Mouse (Mus musculus) C2C12 (cell line): ENCODE results near the gene Snap25. TPM values are rescaled to one million over a fixed set of nuclear protein-coding genes. Genes with fewer than 3 reads are reported as not detected.

ENCODE experiments used
- H3K27me3 ChIP-seq: one replicate; pipeline ENCODE4 v1.6.1; 2011; ENCODE audit not compliant: control insufficient read depth, insufficient read depth, insufficient read length
- H3K36me3 ChIP-seq: one replicate; pipeline ENCODE4 v1.6.1; 2011; ENCODE audit not compliant: control insufficient read depth, insufficient read depth
- H3K4me3 ChIP-seq: one replicate; pipeline ENCODE4 v1.5.1; 2011; ENCODE audit warnings: mild to moderate bottlenecking, control low read depth; ENCODE audit not compliant: poor library complexity, insufficient read depth, severe bottlenecking
- H3K79me2 ChIP-seq: one replicate; pipeline ENCODE4 v1.6.1; 2011; ENCODE audit not compliant: control insufficient read depth, insufficient read depth
- H3K79me3 ChIP-seq: one replicate; pipeline ENCODE4 v1.6.1; 2011; ENCODE audit warnings: low read depth, control low read depth
- H3ac ChIP-seq: one replicate; pipeline ENCODE3; 2011; ENCODE audit warnings: low read depth; ENCODE audit not compliant: control insufficient read depth, insufficient read length
- CEBPB ChIP-seq: IDR thresholded peaks from one replicate; pipeline ENCODE4 v1.6.1; 2011; ENCODE audit warnings: low read depth, mild to moderate bottlenecking, control low read depth, moderate library complexity
- CTCF ChIP-seq: IDR thresholded peaks from one replicate; pipeline ENCODE4 v1.5.1; 2011; ENCODE audit not compliant: control insufficient read depth, insufficient read depth, insufficient read length
- FOSL1 ChIP-seq: IDR thresholded peaks from one replicate; pipeline ENCODE4 v1.8.0; 2011; ENCODE audit warnings: mild to moderate bottlenecking, low read length; ENCODE audit not compliant: poor library complexity, insufficient read depth, severe bottlenecking
- MAX ChIP-seq: IDR thresholded peaks from one replicate; pipeline ENCODE4 v1.6.1; 2011; ENCODE audit warnings: mild to moderate bottlenecking, control low read depth
- MYOD1 ChIP-seq: IDR thresholded peaks from one replicate; pipeline ENCODE4 v1.6.1; 2011; ENCODE audit warnings: low read depth; ENCODE audit not compliant: control insufficient read depth, insufficient read length
- MYOG ChIP-seq: IDR thresholded peaks from one replicate; pipeline ENCODE4 v1.6.1; 2011; ENCODE audit not compliant: control insufficient read depth, insufficient read length; ENCODE audit errors: extremely low read depth
- USF1 ChIP-seq: IDR thresholded peaks from one replicate; pipeline ENCODE4 v1.6.1; 2011; ENCODE audit warnings: low read depth, mild to moderate bottlenecking, control low read depth, moderate library complexity
- polyA plus RNA-seq: library from polyadenylated mRNA; unstranded; fragments of >200 nt; fragmentation: generic; extraction: Trizol; gene quantifications from one replicate; pipeline ENCODE4 v1.2.1, GENCODE M21; 2012; ENCODE audit warnings: missing spikeins

Snap25 gene
- polyA plus RNA-seq, 1 experiment, result not detected

DNA sequence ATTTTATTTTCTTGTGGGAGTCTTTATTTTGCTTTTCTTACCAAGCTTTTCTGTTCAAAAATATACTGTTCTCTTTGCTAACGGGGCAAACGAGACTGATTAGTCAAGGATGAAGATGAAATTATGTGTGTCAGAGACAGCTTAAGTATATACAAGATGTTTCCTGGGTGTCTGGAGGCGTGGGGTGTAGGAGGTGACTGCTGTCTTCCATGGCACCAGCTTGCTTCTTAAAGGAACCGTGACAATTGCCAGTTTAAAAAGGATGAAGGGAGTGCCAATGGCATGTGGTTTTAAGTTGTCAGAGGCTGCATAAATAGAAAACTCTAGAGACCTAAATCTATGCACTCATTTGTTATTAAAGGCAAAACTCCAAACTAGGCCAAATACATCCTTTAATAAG, 75.1 kb downstream of the Snap25 start:
- TF ChIP-seq CEBPB, result no peak
- TF ChIP-seq MYOG, result no peak
- no peak for TF ChIP-seq USF1
- TF ChIP-seq MAX, result no peak
- no peak for TF ChIP-seq CTCF
- no peak for TF ChIP-seq MYOD1
- Histone ChIP-seq H3K4me3 (no peak overlapping the region), H3K27me3 (no peaks in the 10 kb centered on the region), H3ac (no peak overlapping the region), H3K79me2 (no peaks in the 10 kb centered on the region), H3K79me3 (no peaks in the 10 kb centered on the region), H3K36me3 (no peaks in the 10 kb centered on the region)

DNA sequence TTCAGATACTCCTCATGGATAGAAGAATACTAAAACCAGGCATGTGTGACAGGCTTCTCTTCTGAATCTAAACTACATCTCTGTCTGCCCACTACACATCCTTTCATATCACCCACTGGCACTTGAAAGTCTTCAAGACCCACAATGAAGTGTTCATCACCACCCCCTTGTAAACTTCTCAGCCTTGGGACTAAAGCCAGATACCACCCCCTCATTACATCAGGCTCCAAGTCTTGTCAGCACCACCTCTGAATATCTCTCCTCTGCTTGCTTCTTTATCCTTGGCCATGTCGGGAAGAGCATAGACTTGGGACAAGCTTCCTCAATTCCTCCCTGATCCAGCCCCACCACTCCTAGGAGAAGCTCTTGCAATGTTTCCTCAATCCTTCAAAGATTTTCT, 83.3 kb downstream of the Snap25 start:
- no peak for TF ChIP-seq USF1
- TF ChIP-seq FOSL1, result no peak
- TF ChIP-seq MYOG, result no peak
- no peak for TF ChIP-seq CEBPB
- TF ChIP-seq CTCF, result no peak
- TF ChIP-seq MAX, result no peak
- no peak for TF ChIP-seq MYOD1
- H3K27me3 ChIP-seq, result no peaks in the 10 kb centered on the region
- no peaks in the 10 kb centered on the region for H3K79me3 ChIP-seq

DNA sequence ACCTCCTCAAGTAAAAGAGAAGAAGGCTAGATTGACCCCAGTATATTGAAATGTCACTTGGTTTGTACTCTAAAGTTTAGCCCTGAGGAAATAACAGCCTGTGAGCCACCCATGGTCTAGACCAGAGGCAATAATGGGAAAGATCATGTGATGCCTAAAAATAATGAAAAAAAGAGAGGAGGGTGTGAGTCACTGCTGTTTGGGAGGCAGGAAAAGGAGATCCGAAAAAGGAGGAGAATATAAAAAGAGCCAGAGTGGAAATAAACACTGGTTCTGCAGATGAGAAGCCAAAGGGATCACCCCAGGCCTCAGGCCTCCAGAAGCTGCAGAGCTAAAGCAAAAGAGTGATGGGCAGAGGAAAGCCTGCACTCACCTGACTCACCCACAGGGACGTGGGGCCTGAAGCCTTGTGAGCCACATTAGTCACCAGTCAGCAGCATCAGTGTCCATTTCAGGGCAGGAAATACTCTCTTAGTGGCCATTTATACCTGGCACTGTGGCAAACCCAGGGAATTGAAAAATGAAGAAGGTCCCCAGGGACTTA, 85.7 kb downstream of the Snap25 start:
- H3K4me3 ChIP-seq, result no peak overlapping the region
- TF ChIP-seq MYOG, result no peak
- no peak for TF ChIP-seq CTCF
- H3K79me2 ChIP-seq, result no peaks in the 10 kb centered on the region
- no peaks in the 10 kb centered on the region for H3K36me3 ChIP-seq
- H3K79me3 ChIP-seq, result no peaks in the 10 kb centered on the region
- no peak overlapping the region for H3ac ChIP-seq
- no peaks in the 10 kb centered on the region for H3K27me3 ChIP-seq

More for the DNA sequence above, 83.3 kb downstream of the Snap25 start:
- Histone ChIP-seq H3K79me2 (no peaks in the 10 kb centered on the region), H3K4me3 (no peak overlapping the region), H3K36me3 (no peaks in the 10 kb centered on the region), H3ac (no peak overlapping the region)

DNA sequence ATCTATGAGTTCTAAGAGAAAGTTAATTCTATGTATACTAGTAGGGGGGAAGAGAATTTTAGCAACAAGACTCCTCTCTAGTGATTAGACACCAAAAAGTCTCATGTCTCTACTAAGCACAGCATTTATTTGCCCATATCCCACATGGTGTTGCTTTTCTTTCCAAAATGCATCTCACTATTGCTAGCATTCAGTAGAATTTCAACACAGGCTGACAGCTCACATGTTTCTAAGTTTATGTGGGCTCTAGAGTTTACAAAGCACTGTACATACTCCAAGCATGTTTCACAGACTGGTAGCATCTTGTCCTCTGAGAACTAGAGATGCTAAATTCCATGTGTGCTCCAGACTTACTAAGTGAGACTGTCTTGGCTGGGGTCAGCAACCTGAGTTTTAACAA, 87.8 kb downstream of the Snap25 start:
- no peak overlapping the region for H3ac ChIP-seq
- no peaks in the 10 kb centered on the region for H3K79me2 ChIP-seq
- no peaks in the 10 kb centered on the region for H3K36me3 ChIP-seq
- H3K4me3 ChIP-seq, result no peak overlapping the region
- no peaks in the 10 kb centered on the region for H3K27me3 ChIP-seq
- no peak for TF ChIP-seq MYOD1
- TF ChIP-seq CTCF, result no peak
- TF ChIP-seq FOSL1, result no peak
- no peak for TF ChIP-seq USF1
- TF ChIP-seq CEBPB, result no peak
- no peak for TF ChIP-seq MYOG
- no peak for TF ChIP-seq MAX
- H3K79me3 ChIP-seq, result no peaks in the 10 kb centered on the region

DNA sequence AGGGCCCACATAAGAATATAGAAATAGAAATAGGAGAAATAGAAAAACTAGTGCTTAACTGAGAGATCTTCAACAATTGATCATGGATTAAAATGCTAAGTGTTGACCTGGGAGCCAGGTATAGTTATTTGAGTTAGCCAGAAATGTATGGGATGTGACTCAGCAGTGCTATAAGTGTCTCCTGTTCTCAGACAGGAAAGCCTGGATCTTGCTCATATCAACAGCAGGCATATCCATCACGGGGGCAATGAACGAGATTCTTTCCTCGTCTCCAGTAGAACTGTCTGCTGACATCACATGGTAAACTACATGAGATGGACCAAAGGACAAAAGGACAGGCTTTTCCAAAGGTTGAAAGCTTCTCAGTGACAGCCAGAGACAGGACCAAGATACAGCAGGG, 88.8 kb downstream of the Snap25 start:
- Histone ChIP-seq H3ac (no peak overlapping the region), H3K79me3 (no peaks in the 10 kb centered on the region), H3K4me3 (no peak overlapping the region), H3K27me3 (no peaks in the 10 kb centered on the region), H3K36me3 (no peaks in the 10 kb centered on the region), H3K79me2 (no peaks in the 10 kb centered on the region)
- TF ChIP-seq MAX (no peak), USF1 (no peak), FOSL1 (no peak), MYOG (no peak), MYOD1 (no peak), CEBPB (no peak), CTCF (no peak)

DNA sequence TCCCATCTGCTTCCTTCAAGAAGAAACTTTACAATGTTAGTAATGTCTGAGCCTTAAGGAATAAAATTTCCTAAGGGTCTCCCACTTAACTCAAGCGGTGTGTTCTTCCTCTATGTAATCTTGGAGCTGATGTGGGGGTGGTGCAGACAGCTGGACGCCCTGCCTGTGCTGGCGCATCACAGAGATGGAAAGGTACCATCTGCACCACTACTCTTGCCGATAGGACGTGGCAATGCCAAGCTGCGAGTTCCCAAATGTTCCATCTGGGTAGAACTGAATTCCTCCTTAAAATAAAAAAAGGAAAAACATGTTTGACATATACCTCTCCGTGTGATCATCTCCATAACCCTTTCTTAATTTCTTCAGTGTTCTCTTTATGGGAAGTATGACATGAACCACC, 89.9 kb downstream of the Snap25 start:
- H3K4me3 ChIP-seq, result no peak overlapping the region
- H3ac ChIP-seq, result no peak overlapping the region
- H3K79me3 ChIP-seq, result no peaks in the 10 kb centered on the region
- no peaks in the 10 kb centered on the region for H3K79me2 ChIP-seq
- no peaks in the 10 kb centered on the region for H3K36me3 ChIP-seq
- no peaks in the 10 kb centered on the region for H3K27me3 ChIP-seq
- TF ChIP-seq MYOD1 (no peak), MYOG (no peak), MAX (no peak), CEBPB (no peak), CTCF (no peak), FOSL1 (no peak), USF1 (no peak)
